Mouse (Mus musculus): Measurements from ENCODE around the gene Rpap1.

GRCm38 (mm10) chr2:119743176-119743807 lies 44.0 kb downstream of the Rpap1 start:
- TF ChIP-seq CTCF (IDR thresholded peaks at IDR 0.05; ENCODE audit: low read depth) (no peak), EP300 (IDR thresholded peaks at IDR 0.05; ENCODE audit: low read depth) (no peak)

All from liver, postnatal 0 days (tissue).